Mouse (Mus musculus): ENCODE measurements at regions not wholly inside any gene's neighbourhood (a gene's known extent, or its start where the extent isn't known, plus 50 kb on each side); places are given as distances from the start of the nearest gene placed in this dataset.

GRCm38 (mm10) chr9:26060834-26061233 lies 579.5 kb downstream of the Eepd1 start:
- H3K4me1 ChIP-seq (replicated peaks; ENCODE audit: control insufficient read depth, insufficient read depth) = no peaks in the 10 kb centered on the region
- H3K9me3 ChIP-seq (ENCODE audit: control insufficient read depth, low read length) = no peaks in the 10 kb centered on the region

DNA sequence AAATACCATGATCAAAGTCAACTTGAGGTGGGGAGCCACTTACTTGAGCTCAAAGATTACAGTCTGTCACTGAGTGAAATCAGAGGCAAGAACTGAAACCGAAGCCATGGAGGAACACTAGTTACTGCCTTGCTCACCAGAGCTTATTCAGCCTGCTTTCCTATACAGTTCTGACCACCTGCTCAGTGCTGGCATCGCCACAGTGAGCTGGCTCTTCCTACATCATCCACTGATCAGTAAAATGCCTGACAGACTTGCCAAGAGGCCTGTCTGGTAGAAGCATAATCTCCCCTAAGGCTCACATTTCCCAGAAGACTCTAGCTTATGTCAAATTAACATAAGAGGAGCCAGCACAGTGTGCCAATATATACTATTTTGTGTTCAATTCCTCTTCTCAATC lies 595.7 kb downstream of the Eepd1 start:
- H3K4me2 ChIP-seq (replicated peaks; ENCODE audit: low read depth) = no peak overlapping the region
- no peaks in the 10 kb centered on the region for H3K9me3 ChIP-seq (ENCODE audit: control insufficient read depth, low read length)
- no peak overlapping the region for H3K9ac ChIP-seq (ENCODE audit: low read length)
- no peaks in the 10 kb centered on the region for H3K4me1 ChIP-seq (replicated peaks; ENCODE audit: control insufficient read depth, insufficient read depth)
- DNase-seq (ENCODE audit: low spot score) = no peak
- no peaks in the 10 kb centered on the region for H3K27me3 ChIP-seq (ENCODE audit: control insufficient read depth, insufficient read depth, low read length)
- no peaks in the 10 kb centered on the region for H3K36me3 ChIP-seq (ENCODE audit: control insufficient read depth, insufficient read depth, low read length)
- no peak for ATAC-seq (ENCODE audit: low FRiP score, low TSS enrichment)
- H3K27ac ChIP-seq (replicated peaks) = no peak overlapping the region
- TF ChIP-seq CTCF (IDR thresholded peaks at IDR 0.05; ENCODE audit: low read depth) (no peak), EP300 (optimal IDR thresholded peaks at IDR 0.05) (no peak)
- no peak overlapping the region for H3K4me3 ChIP-seq (ENCODE audit: low read depth, low read length)
- 48% methylated on average over 2 of the region's 2 CpGs for WGBS

More at GRCm38 (mm10) chr9:26060834-26061233, 579.5 kb downstream of the Eepd1 start:
- H3K4me3 ChIP-seq (ENCODE audit: low read depth, low read length) = no peak overlapping the region
- H3K9ac ChIP-seq (ENCODE audit: low read length) = no peak overlapping the region
- ATAC-seq (ENCODE audit: low FRiP score, low TSS enrichment) (no peak), DNase-seq (ENCODE audit: low spot score) (no peak)
- no peaks in the 10 kb centered on the region for H3K36me3 ChIP-seq (ENCODE audit: control insufficient read depth, insufficient read depth, low read length)
- H3K27ac ChIP-seq (replicated peaks) = no peak overlapping the region
- H3K27me3 ChIP-seq (ENCODE audit: control insufficient read depth, insufficient read depth, low read length) = no peaks in the 10 kb centered on the region
- no peak for TF ChIP-seq EP300 (optimal IDR thresholded peaks at IDR 0.05)
- no peak for TF ChIP-seq CTCF (IDR thresholded peaks at IDR 0.05; ENCODE audit: low read depth)
- H3K4me2 ChIP-seq (replicated peaks; ENCODE audit: low read depth) = no peak overlapping the region

- ATAC-seq (ENCODE audit: low FRiP score, low TSS enrichment) = no peak
- no peak overlapping the region for H3K9ac ChIP-seq (ENCODE audit: low read length)
- H3K9me3 ChIP-seq (ENCODE audit: control insufficient read depth, low read length) = no peaks in the 10 kb centered on the region
- H3K4me1 ChIP-seq (replicated peaks; ENCODE audit: control insufficient read depth, insufficient read depth) = no peaks in the 10 kb centered on the region
- no peaks in the 10 kb centered on the region for H3K36me3 ChIP-seq (ENCODE audit: control insufficient read depth, insufficient read depth, low read length)
- no peak overlapping the region for H3K4me3 ChIP-seq (ENCODE audit: low read depth, low read length)
- TF ChIP-seq CTCF (IDR thresholded peaks at IDR 0.05; ENCODE audit: low read depth) (no peak), EP300 (optimal IDR thresholded peaks at IDR 0.05) (no peak)
- DNase-seq (ENCODE audit: low spot score) = no peak
- 40% methylated on average over 2 of the region's 2 CpGs for WGBS
- no peak overlapping the region for H3K4me2 ChIP-seq (replicated peaks; ENCODE audit: low read depth)
- no peak overlapping the region for H3K27ac ChIP-seq (replicated peaks)
- no peaks in the 10 kb centered on the region for H3K27me3 ChIP-seq (ENCODE audit: control insufficient read depth, insufficient read depth, low read length)
These were observed 605.2 kb downstream of the Eepd1 start for GRCm38 (mm10) chr9:26086524-26086923.

DNA sequence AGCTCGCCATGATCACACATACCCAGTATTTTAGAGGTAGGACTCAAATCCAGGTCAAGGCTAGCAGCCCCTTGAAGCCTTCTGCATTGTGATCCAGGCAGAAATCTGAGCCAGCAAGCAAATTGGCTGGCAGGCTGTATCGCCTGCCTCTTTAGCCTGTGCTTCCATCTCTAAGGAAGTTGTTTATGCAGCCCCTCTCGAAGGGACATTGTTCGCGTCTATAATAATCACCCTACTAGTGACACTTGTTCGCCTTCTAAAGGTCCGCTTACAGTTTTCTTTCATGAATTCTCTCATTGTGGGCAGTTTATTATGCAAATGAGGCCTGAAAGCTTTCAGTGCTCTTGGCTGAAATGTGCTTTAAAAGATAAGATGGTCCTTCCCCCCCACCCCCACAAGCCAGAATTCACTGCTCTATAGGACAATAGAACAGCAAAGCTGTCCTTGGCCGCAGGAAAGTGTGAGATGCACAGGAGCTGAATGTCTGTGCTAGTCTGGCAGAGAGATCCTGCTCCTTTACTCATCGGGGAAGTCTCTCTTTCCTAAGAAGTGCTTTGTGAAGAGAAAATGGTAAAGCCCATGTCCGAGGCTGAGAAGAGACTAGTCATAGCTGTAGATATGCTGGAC lies 610.8 kb downstream of the Eepd1 start:
- no peak for TF ChIP-seq CTCF (IDR thresholded peaks at IDR 0.05; ENCODE audit: low read depth)
- no peak for TF ChIP-seq EP300 (optimal IDR thresholded peaks at IDR 0.05)
- no peak overlapping the region for H3K4me2 ChIP-seq (replicated peaks; ENCODE audit: low read depth)
- no peak overlapping the region for H3K4me3 ChIP-seq (ENCODE audit: low read depth, low read length)
- no peak overlapping the region for H3K9ac ChIP-seq (ENCODE audit: low read length)
- 80% methylated on average over 10 of the region's 10 CpGs for WGBS
- no peaks in the 10 kb centered on the region for H3K9me3 ChIP-seq (ENCODE audit: control insufficient read depth, low read length)
- DNase-seq (ENCODE audit: low spot score) (no peak), ATAC-seq (ENCODE audit: low FRiP score, low TSS enrichment) (no peak)
- no peaks in the 10 kb centered on the region for H3K36me3 ChIP-seq (ENCODE audit: control insufficient read depth, insufficient read depth, low read length)
- H3K27ac ChIP-seq (replicated peaks) = no peak overlapping the region
- no peaks in the 10 kb centered on the region for H3K27me3 ChIP-seq (ENCODE audit: control insufficient read depth, insufficient read depth, low read length)
- H3K4me1 ChIP-seq (replicated peaks; ENCODE audit: control insufficient read depth, insufficient read depth) = no peaks in the 10 kb centered on the region

DNA sequence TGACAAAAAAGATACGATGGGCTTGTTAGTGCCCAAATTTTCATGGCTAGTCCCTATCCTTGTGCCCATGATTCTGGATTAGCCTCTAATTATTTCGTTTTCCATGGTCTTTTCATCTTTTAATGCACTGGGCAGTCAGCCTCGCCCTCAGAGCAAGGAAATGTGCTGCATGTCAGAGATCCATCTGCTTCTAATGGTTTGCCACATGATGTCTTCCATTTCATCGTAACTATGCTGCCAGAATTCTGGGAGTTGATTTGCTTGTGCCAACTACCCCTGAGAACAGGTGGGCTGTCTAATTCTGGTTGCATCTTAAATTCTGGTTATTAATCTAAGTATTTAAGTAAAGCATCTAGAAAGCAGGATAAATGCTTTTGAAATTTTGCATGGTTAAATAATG lies 622.8 kb downstream of the Eepd1 start:
- H3K9me3 ChIP-seq (ENCODE audit: control insufficient read depth, low read length) = no peaks in the 10 kb centered on the region
- H3K9ac ChIP-seq (ENCODE audit: low read length) = no peak overlapping the region
- ATAC-seq (ENCODE audit: low FRiP score, low TSS enrichment) (no peak), DNase-seq (ENCODE audit: low spot score) (no peak)
- no peak overlapping the region for H3K4me2 ChIP-seq (replicated peaks; ENCODE audit: low read depth)
- no peak overlapping the region for H3K4me3 ChIP-seq (ENCODE audit: low read depth, low read length)
- no peaks in the 10 kb centered on the region for H3K4me1 ChIP-seq (replicated peaks; ENCODE audit: control insufficient read depth, insufficient read depth)
- H3K27me3 ChIP-seq (ENCODE audit: control insufficient read depth, insufficient read depth, low read length) = no peaks in the 10 kb centered on the region
- H3K27ac ChIP-seq (replicated peaks) = no peak overlapping the region
- TF ChIP-seq CTCF (IDR thresholded peaks at IDR 0.05; ENCODE audit: low read depth) = no peak
- no peak for TF ChIP-seq EP300 (optimal IDR thresholded peaks at IDR 0.05)
- 63% methylated on average over 4 of the region's 4 CpGs for WGBS
- H3K36me3 ChIP-seq (ENCODE audit: control insufficient read depth, insufficient read depth, low read length) = no peaks in the 10 kb centered on the region

- H3K4me2 ChIP-seq (replicated peaks; ENCODE audit: low read depth) = no peak overlapping the region
- no peaks in the 10 kb centered on the region for H3K4me1 ChIP-seq (replicated peaks; ENCODE audit: control insufficient read depth, insufficient read depth)
- ATAC-seq (ENCODE audit: low FRiP score, low TSS enrichment) = no peak
- no peaks in the 10 kb centered on the region for H3K9me3 ChIP-seq (ENCODE audit: control insufficient read depth, low read length)
- 84% methylated on average over 2 of the region's 2 CpGs for WGBS
- H3K27ac ChIP-seq (replicated peaks) = no peak overlapping the region
- H3K4me3 ChIP-seq (ENCODE audit: low read depth, low read length) = no peak overlapping the region
- no peak overlapping the region for H3K9ac ChIP-seq (ENCODE audit: low read length)
- H3K27me3 ChIP-seq (ENCODE audit: control insufficient read depth, insufficient read depth, low read length) = no peaks in the 10 kb centered on the region
- no peaks in the 10 kb centered on the region for H3K36me3 ChIP-seq (ENCODE audit: control insufficient read depth, insufficient read depth, low read length)
- TF ChIP-seq CTCF (IDR thresholded peaks at IDR 0.05; ENCODE audit: low read depth) = peak; percentile 40
- TF ChIP-seq EP300 (optimal IDR thresholded peaks at IDR 0.05) = no peak
- DNase-seq (ENCODE audit: low spot score) = no peak
These were observed 611.5 kb upstream of the B3gat1 start for GRCm38 (mm10) chr9:26121986-26122385.
